Mouse (Mus musculus) heart, embryonic 13.5 days (tissue): ENCODE results near the gene Lrrc1. TPM values are rescaled to one million over a fixed set of nuclear protein-coding genes. Genes with fewer than 3 reads are reported as not detected.

Experiments used
- ATAC-seq: fragments of 200-750 bp; cut with Nextera tagmentation; 2 replicates; pipeline ENCODE4 v1.8.0; 2017; ENCODE audit warnings: moderate TSS enrichment; ENCODE audit not compliant: insufficient number of reproducible peaks, low FRiP score, low TSS enrichment; ENCODE audit errors: extremely low read depth
- H3K27ac ChIP-seq: fragments of 300-500 bp; sonication (generic); replicated peaks from 2 replicates; pipeline ENCODE4 v1.5.1; 2015; ENCODE audit warnings: moderate library complexity, mild to moderate bottlenecking, inconsistent platforms
- H3K27me3 ChIP-seq: fragments of 300-500 bp; sonication (generic); replicated peaks from 2 replicates; pipeline ENCODE4 v1.6.1; 2015; ENCODE audit warnings: mild to moderate bottlenecking, inconsistent platforms
- H3K36me3 ChIP-seq: fragments of 300-500 bp; sonication (generic); 2 replicates; pipeline ENCODE4 v1.6.1; 2015; ENCODE audit warnings: mild to moderate bottlenecking, inconsistent platforms
- H3K4me1 ChIP-seq: fragments of 300-500 bp; sonication (generic); 2 replicates; pipeline ENCODE4 v1.6.1; 2015; ENCODE audit warnings: inconsistent platforms
- H3K4me2 ChIP-seq: fragments of 300-500 bp; sonication (generic); 2 replicates; pipeline ENCODE4 v1.6.1; 2015; ENCODE audit warnings: inconsistent platforms, mild to moderate bottlenecking, moderate library complexity
- H3K4me3 ChIP-seq: fragments of 300-500 bp; sonication (generic); 2 replicates; pipeline ENCODE4 v1.5.1; 2015; ENCODE audit warnings: moderate library complexity, mild to moderate bottlenecking, inconsistent platforms
- H3K9ac ChIP-seq: fragments of 300-500 bp; sonication (generic); 2 replicates; pipeline ENCODE4 v1.6.1; 2015; ENCODE audit warnings: inconsistent platforms, mild to moderate bottlenecking, moderate library complexity
- H3K9me3 ChIP-seq: fragments of 300-500 bp; sonication (generic); 2 replicates; pipeline ENCODE4 v1.6.1; 2016; ENCODE audit warnings: inconsistent platforms
- WGBS: fragments of 180-500 bp; shearing (Covaris S2); methylation state at CpG from one replicate; pipeline ENCODE4 v1.1.7; 2015; ENCODE audit warnings: mixed read lengths; 5-methylcytosine and 5-hydroxymethylcytosine counted together
- polyA plus RNA-seq: library from polyadenylated mRNA; unstranded; fragments of >200 nt; fragmentation: Nextera tagmentation; extraction: Ambion mirVana; gene quantifications from 2 replicates; pipeline ENCODE4 v1.2.1, GENCODE M21; 2015

Gene Lrrc1
- polyA plus RNA-seq = 12.6 and 13.0 TPM in 2 replicates

DNA sequence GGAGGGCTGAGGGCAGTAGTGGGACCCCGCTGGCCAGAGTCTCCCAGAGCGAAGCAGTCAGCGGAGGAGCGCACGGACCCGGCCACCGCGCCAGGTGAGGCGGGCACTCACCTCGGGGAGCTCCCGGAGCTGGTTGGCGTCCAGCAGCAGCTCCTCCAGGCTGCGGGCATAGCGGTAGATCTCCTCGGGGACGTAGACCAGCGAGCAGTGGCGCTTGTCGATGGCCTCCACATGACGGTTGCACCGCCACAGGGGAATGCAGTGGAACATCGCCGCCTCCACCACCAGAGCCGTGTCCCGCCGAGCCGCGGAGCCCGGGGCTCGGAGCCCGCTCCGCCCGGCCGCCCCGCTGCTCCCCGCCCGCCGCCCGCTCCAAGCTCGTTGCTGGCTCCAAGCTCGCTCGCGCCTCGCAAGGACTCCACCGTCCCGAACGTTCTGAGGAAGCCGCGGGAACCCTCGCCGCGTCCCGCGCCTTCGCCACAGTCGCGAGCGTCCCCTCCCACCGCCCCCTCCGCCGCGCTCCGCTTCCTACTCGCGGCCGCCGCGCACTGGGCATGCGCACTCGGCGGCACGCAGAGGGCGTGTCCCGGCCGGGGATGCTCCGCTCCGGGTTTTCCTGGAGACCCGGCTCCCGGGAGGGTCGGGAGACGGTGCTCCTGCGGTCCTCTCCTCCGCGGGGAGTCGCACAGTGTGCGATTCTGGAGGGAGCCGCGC, at the start of gene Lrrc1:
Gene Lrrc1 (minus strand): TSS at position 517 of the 714 bp plus-strand sequence.
- H3K36me3 ChIP-seq = no peaks in the 10 kb centered on the region
- peak; percentile 72; the same call in 1 of the 2 replicates for ATAC-seq
- under 1% methylated on average over 68 of the region's 88 CpGs for WGBS
- H3K9me3 ChIP-seq = no peaks in the 10 kb centered on the region
- peaks cover 25% of the 10 kb centered on the region for H3K4me1 ChIP-seq
- H3K27ac ChIP-seq = peak within 1 kb of the TSS; percentile 82
- peak within 1 kb of the TSS; percentile 93 for H3K4me3 ChIP-seq
- H3K9ac ChIP-seq = peak within 1 kb of the TSS; percentile 92
- H3K4me2 ChIP-seq = peak within 1 kb of the TSS; percentile 98
- no peaks in the 10 kb centered on the region for H3K27me3 ChIP-seq

DNA sequence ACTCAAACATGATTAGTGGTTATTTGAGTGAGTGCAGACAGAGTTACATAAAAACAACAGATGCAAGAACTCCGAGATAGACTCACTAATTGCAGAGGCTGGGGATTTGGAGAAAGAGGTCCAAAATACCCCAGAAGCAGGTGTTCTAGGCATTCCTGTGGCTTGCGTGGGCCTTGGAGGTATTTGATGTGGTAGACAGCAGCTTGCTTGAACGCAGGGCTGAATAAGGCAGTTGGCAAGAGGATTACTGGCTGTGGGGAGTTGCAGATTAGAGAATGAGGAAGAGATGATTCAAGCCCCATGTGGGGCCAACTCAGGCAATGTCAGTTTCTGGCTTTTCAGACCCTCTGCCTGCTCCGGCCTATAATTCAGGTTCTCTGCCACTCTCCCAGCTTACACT, 47.8 kb upstream of the Lrrc1 start:
- H3K4me3 ChIP-seq = no peak overlapping the region
- WGBS = 52% methylated on average over 4 of the region's 4 CpGs

DNA sequence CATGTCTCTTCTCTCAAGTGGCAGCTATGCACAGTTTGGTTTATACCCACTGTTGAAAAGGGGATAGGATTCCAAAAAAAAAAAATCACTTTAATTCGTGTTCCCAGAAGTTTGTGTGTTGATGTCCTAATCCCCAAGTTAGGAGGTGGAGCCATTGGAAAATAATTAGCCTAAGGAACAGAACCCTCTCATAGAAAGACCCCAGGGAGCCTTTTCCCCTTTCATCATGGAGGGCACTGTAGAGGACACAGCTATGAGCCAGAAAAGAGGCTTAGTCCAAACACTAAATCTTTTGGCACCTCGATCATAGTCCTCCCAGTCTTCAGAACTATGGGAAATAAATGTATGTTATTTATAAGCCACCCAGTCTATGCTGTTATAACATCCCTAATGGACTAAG, 44.8 kb upstream of the Lrrc1 start:
- H3K4me1 ChIP-seq = peaks cover 12% of the 10 kb centered on the region
- WGBS = 49% methylated on average over 2 of the region's 2 CpGs
- no peak for ATAC-seq

More for the DNA sequence above, 47.8 kb upstream of the Lrrc1 start:
- H3K27ac ChIP-seq = no peak overlapping the region
- no peak overlapping the region for H3K9ac ChIP-seq
- H3K4me2 ChIP-seq = no peak overlapping the region
- H3K9me3 ChIP-seq = no peaks in the 10 kb centered on the region
- H3K27me3 ChIP-seq = no peaks in the 10 kb centered on the region
- H3K4me1 ChIP-seq = peaks cover 16% of the 10 kb centered on the region
- H3K36me3 ChIP-seq = no peaks in the 10 kb centered on the region
- no peak for ATAC-seq

DNA sequence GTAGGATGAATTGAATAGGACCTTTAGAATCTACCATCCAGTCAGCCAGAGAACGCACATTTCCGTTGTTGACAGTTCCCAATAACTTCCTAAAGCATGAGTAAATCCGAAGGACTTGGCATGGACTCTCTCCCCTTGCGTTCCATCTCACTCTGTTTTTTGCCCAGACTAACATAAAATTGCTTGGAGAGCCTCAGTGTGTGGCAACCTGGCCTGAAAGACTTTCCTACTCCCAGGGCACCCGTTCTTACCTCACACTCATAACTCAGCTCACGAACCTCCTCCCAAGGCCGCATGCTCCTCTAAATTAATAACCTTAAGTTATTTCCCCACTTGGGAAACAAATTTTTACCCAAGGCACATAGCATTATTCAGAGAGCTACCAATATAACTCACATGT, 42.9 kb upstream of the Lrrc1 start:
- Histone ChIP-seq H3K9me3 (no peaks in the 10 kb centered on the region), H3K4me3 (no peak overlapping the region), H3K27me3 (no peaks in the 10 kb centered on the region), H3K27ac (no peak overlapping the region), H3K36me3 (no peaks in the 10 kb centered on the region), H3K9ac (no peak overlapping the region), H3K4me1 (peaks cover 13% of the 10 kb centered on the region), H3K4me2 (no peak overlapping the region)
- WGBS = 82% methylated on average over 7 of the region's 7 CpGs
- no peak for ATAC-seq

More for the DNA sequence above, 44.8 kb upstream of the Lrrc1 start:
- Histone ChIP-seq H3K9me3 (no peaks in the 10 kb centered on the region), H3K27me3 (no peaks in the 10 kb centered on the region), H3K9ac (no peak overlapping the region), H3K4me3 (no peak overlapping the region), H3K4me2 (no peak overlapping the region), H3K27ac (no peak overlapping the region), H3K36me3 (no peaks in the 10 kb centered on the region)

DNA sequence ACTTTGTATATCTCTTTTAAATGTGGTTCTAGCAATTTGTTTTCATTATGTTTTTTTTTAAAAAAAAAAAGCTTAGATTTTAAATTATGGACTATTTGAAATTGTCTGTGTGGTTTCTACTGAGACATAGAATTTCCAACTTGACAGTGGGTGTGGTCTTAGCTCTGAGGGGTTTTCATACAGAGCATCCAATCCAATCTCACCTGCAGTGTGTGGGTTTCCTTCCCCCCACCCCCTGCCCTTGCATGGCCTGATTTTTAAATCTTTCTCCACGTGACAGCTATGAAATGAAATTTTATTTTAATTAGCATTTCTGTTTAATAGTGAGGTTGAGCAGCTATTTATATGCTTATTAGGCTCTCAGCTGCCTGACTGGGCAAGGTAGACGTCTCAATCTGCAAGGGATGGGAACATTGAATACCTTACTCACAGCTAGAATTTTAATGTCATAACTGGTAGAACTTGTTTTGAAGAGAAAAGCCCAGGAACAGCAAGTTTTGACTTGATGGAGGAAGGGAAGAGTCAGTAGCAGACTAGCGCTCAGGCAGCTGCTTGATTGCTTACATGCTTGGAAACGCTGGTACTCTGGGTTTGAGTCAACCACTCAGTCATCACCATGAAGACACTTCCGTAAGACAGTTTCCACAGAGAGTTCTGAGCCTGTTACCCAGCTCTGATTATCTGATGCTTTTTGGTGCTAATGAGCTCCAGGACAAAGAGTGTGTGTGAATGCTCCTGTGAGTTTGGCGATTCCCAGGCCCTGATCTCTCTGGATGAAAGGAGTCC, 42.3 kb upstream of the Lrrc1 start:
- H3K4me2 ChIP-seq = no peak overlapping the region
- 62% methylated on average over 6 of the region's 6 CpGs for WGBS

DNA sequence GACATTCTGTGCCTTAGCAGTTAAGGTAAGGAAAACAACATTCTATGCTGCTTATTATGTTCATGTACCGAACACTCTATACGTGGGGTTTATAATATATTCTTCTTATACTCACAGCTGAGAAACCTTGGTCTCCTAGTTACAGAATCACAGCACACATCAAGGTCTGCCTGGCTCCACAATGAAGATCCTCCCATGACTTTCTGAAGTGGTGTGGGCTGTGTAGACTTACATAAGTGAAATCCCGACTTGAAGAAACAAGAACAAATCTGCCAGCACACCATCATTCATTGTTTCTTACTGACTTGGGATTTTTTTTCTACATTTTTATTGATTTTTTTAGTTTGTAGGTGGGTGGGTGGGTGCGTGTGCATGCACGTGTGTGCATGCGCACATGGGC, 40.1 kb upstream of the Lrrc1 start:
- Histone ChIP-seq H3K36me3 (no peaks in the 10 kb centered on the region), H3K4me3 (no peak overlapping the region), H3K27ac (no peak overlapping the region), H3K9me3 (no peaks in the 10 kb centered on the region), H3K4me1 (peaks cover 7% of the 10 kb centered on the region; the same call in 1 of the 2 replicates), H3K9ac (no peak overlapping the region), H3K27me3 (no peaks in the 10 kb centered on the region), H3K4me2 (no peak overlapping the region)
- no peak for ATAC-seq
- 77% methylated on average over 6 of the region's 6 CpGs for WGBS

More for the DNA sequence above, 42.3 kb upstream of the Lrrc1 start:
- H3K27ac ChIP-seq = no peak overlapping the region
- peaks cover 13% of the 10 kb centered on the region for H3K4me1 ChIP-seq
- no peak overlapping the region for H3K4me3 ChIP-seq
- H3K27me3 ChIP-seq = no peaks in the 10 kb centered on the region
- H3K9me3 ChIP-seq = no peaks in the 10 kb centered on the region
- no peaks in the 10 kb centered on the region for H3K36me3 ChIP-seq
- no peak for ATAC-seq
- H3K9ac ChIP-seq = no peak overlapping the region

DNA sequence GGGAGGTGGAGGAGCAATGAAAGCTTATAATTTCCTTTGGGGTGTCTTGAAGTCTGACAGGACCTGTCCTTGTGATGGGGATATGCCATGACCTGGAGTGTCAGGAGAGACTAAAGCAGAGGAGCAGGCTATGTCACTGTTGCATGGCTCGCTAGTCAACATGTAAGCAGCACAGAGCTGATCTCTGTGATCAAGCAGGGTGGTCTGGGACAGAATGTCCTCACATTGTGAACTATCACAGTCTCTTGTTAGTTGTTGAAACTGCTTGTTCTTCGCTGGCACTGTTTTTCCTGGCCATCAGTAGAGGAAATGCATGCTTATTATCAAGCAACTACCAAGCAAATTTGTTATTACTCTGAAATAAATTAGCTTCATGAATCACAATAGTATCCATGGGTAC, 38.6 kb upstream of the Lrrc1 start:
- H3K27me3 ChIP-seq = no peaks in the 10 kb centered on the region
- H3K4me3 ChIP-seq = no peak overlapping the region
- WGBS = 74% methylated on average over 2 of the region's 2 CpGs
- no peaks in the 10 kb centered on the region for H3K36me3 ChIP-seq
- ATAC-seq = no peak
- H3K9me3 ChIP-seq = no peaks in the 10 kb centered on the region
- H3K9ac ChIP-seq = no peak overlapping the region
- no peak overlapping the region for H3K4me2 ChIP-seq
- peaks cover 7% of the 10 kb centered on the region; the same call in 1 of the 2 replicates for H3K4me1 ChIP-seq
- no peak overlapping the region for H3K27ac ChIP-seq

DNA sequence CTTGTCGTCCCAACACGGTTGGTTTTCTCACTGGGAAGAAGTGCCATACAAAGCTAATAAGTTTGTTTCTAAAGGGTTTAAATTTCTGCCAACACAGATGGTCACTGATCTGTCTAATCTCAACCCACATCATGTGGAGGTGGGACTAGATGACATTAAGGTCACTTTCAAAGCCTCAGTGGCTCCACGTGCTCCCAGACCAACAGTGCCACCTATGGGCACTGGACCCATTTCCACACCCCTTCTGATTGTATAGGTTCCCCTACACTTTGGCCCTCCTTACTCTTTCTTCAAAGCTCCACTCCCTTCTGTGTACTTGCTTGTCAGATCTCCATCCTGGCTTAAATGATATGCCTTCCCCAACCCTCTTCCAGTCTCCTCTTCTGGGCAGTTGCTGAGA, 35.2 kb upstream of the Lrrc1 start:
- ATAC-seq = no peak
- Histone ChIP-seq H3K27ac (no peak overlapping the region), H3K4me3 (no peak overlapping the region), H3K9ac (no peak overlapping the region), H3K27me3 (no peaks in the 10 kb centered on the region), H3K4me1 (peaks cover 11% of the 10 kb centered on the region), H3K36me3 (no peaks in the 10 kb centered on the region), H3K9me3 (no peaks in the 10 kb centered on the region), H3K4me2 (no peak overlapping the region)
- 71% methylated on average over 3 of the region's 3 CpGs for WGBS

DNA sequence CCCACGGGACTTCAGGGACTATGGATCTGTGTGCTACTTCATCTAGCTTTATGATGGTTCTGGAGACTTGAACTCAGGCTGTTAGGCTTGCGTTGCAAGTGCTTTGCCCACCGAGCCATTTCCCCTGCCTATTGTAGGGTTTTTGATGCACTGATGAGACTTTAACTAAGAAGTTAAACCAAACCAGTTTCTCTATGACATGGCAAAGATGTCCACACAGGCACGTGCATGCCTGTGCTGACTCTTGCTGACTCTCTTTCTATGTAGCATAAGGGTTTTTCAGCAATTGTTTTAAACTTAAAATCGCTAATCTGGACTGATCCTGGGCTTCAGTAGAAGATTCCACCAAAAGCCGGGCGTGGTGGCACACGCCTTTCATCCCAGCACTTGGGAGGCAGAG, 33.3 kb upstream of the Lrrc1 start:
- no peak overlapping the region for H3K4me3 ChIP-seq
- no peaks in the 10 kb centered on the region for H3K9me3 ChIP-seq
- no peaks in the 10 kb centered on the region for H3K36me3 ChIP-seq
- ATAC-seq = no peak
- H3K27ac ChIP-seq = no peak overlapping the region
- peaks cover 7% of the 10 kb centered on the region for H3K4me1 ChIP-seq
- WGBS = 85% methylated on average over 8 of the region's 8 CpGs
- H3K27me3 ChIP-seq = no peaks in the 10 kb centered on the region
- no peak overlapping the region for H3K4me2 ChIP-seq
- no peak overlapping the region for H3K9ac ChIP-seq

DNA sequence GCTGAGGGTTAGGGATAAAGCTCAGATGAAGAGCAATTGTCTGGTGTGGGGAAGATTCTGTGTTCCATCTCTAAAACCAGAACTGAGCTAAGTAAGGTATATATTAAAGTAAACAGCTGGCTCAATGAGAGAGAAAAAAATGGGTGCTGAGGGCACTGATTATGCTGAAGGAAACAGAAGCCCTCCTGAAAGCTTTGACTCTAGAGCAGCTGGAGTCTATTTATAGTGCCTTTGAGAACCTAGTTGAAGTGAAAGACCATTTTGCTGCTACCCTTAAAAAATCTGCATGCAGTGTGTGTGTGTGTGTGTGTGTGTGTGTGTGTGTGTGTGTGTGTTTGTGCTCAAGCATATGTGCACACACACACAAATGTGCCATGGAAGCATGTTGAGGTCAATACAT, 32.7 kb upstream of the Lrrc1 start:
- Histone ChIP-seq H3K9me3 (no peaks in the 10 kb centered on the region), H3K4me2 (no peak overlapping the region), H3K36me3 (no peaks in the 10 kb centered on the region), H3K4me3 (no peak overlapping the region), H3K27ac (no peak overlapping the region), H3K9ac (no peak overlapping the region; the same call in 1 of the 2 replicates), H3K4me1 (peaks cover 7% of the 10 kb centered on the region), H3K27me3 (no peaks in the 10 kb centered on the region)
- no peak for ATAC-seq

DNA sequence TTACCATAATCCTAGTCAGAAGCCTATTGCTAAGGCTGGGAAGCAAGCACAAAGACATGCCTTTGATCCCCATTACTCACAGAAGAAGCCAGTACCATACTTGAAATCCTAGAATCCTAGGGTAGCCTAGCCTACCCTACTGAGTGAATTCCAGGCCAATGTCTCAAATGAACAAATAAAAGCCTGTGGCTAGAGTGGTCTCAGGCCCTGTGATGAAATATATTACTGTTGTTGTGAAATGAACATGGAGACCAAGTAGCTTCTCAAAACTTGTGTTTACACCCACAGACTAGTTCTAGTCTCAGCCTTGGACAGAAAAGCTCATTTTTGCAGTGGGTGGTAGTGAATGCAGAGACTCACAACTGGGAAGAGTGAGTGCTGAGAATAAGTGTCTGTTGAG, 31.6 kb upstream of the Lrrc1 start:
- H3K9me3 ChIP-seq = no peaks in the 10 kb centered on the region
- H3K36me3 ChIP-seq = no peaks in the 10 kb centered on the region
- H3K27ac ChIP-seq = no peak overlapping the region
- peaks cover 14% of the 10 kb centered on the region for H3K4me1 ChIP-seq
- ATAC-seq = no peak
- no peaks in the 10 kb centered on the region for H3K27me3 ChIP-seq
- H3K9ac ChIP-seq = no peak overlapping the region
- H3K4me2 ChIP-seq = no peak overlapping the region
- no peak overlapping the region for H3K4me3 ChIP-seq
